Mouse (Mus musculus) hindbrain, embryonic 13.5 days (tissue): ENCODE results near the gene Ednra. TPM values are rescaled to one million over a fixed set of nuclear protein-coding genes. Genes with fewer than 3 reads are reported as not detected.
A peak's percentile ranks its signal among the peaks of the same experiment; 100 is the strongest.

Experiments used
- ATAC-seq: fragments of 200-750 bp; cut with Nextera tagmentation; 2 replicates; pipeline ENCODE4 v1.8.0; 2017; ENCODE audit warnings: moderate TSS enrichment; ENCODE audit not compliant: low FRiP score
- H3K27ac ChIP-seq: fragments of 300-500 bp; sonication (generic); 2 replicates; pipeline ENCODE4 v1.5.1; 2015; ENCODE audit warnings: inconsistent platforms, mild to moderate bottlenecking, moderate library complexity
- H3K27me3 ChIP-seq: fragments of 300-500 bp; sonication (generic); 2 replicates; pipeline ENCODE4 v1.6.1; 2015; ENCODE audit warnings: mild to moderate bottlenecking, inconsistent platforms
- H3K36me3 ChIP-seq: fragments of 300-500 bp; sonication (generic); 2 replicates; pipeline ENCODE4 v1.6.1; 2015; ENCODE audit warnings: mild to moderate bottlenecking, inconsistent platforms
- H3K4me1 ChIP-seq: fragments of 300-500 bp; sonication (generic); replicated peaks from 2 replicates; pipeline ENCODE4 v1.6.1; 2015; ENCODE audit warnings: inconsistent platforms
- H3K4me2 ChIP-seq: fragments of 300-500 bp; sonication (generic); 2 replicates; pipeline ENCODE4 v1.6.1; 2015; ENCODE audit warnings: inconsistent platforms, mild to moderate bottlenecking, moderate library complexity
- H3K4me3 ChIP-seq: fragments of 300-500 bp; sonication (generic); 2 replicates; pipeline ENCODE4 v1.5.1; 2015; ENCODE audit warnings: mild to moderate bottlenecking, inconsistent platforms
- H3K9ac ChIP-seq: fragments of 300-500 bp; sonication (generic); 2 replicates; pipeline ENCODE4 v1.6.1; 2015; ENCODE audit warnings: mild to moderate bottlenecking, inconsistent platforms
- H3K9me3 ChIP-seq: fragments of 300-500 bp; sonication (generic); 2 replicates; pipeline ENCODE4 v1.6.1; 2016; ENCODE audit warnings: inconsistent platforms
- WGBS: fragments of 180-500 bp; shearing (Covaris S2); methylation state at CpG from one replicate; pipeline ENCODE4 v1.1.7; 2015; 5-methylcytosine and 5-hydroxymethylcytosine counted together
- polyA plus RNA-seq: library from polyadenylated mRNA; unstranded; fragments of >200 nt; fragmentation: Nextera tagmentation; extraction: Ambion mirVana; gene quantifications from 2 replicates; pipeline ENCODE4 v1.2.1, GENCODE M21; 2015

Ednra gene
- polyA plus RNA-seq, 1 experiment from 2014 or later = 7.2 TPM

DNA sequence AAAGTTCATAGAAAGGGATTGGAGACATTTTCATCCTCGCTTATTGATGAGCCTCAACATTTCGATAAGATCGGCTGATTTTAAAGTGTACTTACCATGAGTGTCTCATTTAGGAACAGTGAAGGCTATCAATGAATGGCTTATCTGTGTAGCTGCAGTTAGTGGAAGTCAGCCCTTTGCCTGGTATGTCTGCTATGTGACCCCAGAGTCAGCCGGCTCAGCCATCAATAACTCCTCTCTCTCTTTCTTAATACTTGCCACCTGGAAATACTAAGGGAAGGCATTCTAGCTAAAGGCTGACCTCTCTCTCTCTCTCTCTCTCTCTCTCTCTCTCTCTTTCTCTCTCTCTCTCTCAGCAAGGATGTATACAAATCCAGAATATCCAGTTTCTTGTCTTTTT is 52.2 kb downstream of the Ednra start:
- H3K4me1 ChIP-seq = no peaks in the 10 kb centered on the region
- H3K36me3 ChIP-seq = no peaks in the 10 kb centered on the region

DNA sequence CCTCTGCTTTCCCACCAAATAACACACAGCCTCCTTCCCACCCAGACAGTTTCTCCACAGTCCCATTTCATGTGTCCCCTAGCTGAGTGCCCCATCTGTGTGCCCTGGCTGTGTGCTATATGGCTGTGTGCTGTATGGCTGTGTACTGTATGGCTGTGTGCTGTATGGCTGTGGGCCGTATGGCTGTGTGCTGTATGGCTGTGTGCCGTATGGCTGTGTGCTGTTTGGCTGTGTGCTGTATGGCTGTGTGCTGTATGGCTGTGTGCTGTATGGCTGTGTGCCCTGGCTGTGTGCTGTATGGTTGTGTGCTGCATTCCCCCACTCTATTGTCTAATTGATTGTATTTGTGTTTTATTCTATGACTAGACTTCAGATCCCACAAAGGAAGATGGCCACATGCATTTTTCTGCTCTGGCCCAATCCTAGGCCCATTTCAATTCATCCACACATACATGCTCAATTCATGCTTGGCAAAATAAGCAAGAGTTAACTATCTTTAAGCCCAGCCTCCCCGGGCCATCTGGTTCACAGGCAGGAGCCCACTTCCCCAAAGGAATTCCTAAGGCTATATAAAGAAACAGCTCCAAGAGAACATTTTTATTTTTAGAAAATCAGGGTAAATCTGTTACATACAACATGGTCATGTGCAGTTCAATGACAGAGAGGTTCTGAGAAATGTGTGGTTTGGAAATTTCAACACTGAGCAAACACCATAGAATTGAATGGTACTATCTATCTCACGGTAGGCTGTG is 53.5 kb downstream of the Ednra start:
- no peaks in the 10 kb centered on the region for H3K27me3 ChIP-seq

More for the DNA sequence above, 52.2 kb downstream of the Ednra start:
- H3K4me3 ChIP-seq = no peak overlapping the region
- ATAC-seq = no peak
- no peaks in the 10 kb centered on the region for H3K9me3 ChIP-seq
- H3K4me2 ChIP-seq = no peak overlapping the region
- no peak overlapping the region for H3K27ac ChIP-seq
- H3K27me3 ChIP-seq = no peaks in the 10 kb centered on the region
- no peak overlapping the region for H3K9ac ChIP-seq
- 83% methylated on average over 4 of the region's 4 CpGs for WGBS

DNA sequence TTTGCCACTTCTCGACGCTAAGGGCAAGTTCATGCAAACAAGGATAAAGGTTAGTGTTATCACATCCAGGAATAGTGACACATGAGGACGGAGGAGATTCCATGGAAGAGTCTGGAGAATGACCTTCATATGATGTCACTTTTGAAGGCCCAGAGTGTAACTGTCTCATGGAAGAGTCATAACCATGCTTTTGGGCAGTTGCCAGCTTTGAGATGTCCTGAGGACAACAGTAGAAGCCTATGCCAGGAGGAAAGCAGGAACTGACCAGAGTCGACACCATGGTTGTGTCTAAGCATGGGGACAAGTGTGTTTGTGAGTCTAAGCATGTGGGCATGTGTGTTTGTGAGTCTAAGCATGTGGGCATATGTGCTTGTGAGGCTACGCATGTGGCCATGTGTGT is 56.3 kb downstream of the Ednra start:
- H3K9me3 ChIP-seq = no peaks in the 10 kb centered on the region
- H3K4me2 ChIP-seq = no peak overlapping the region
- no peak overlapping the region for H3K9ac ChIP-seq
- 95% methylated on average over 5 of the region's 5 CpGs for WGBS
- no peaks in the 10 kb centered on the region for H3K36me3 ChIP-seq
- no peak for ATAC-seq
- H3K4me3 ChIP-seq = no peak overlapping the region
- no peaks in the 10 kb centered on the region for H3K4me1 ChIP-seq
- H3K27me3 ChIP-seq = no peaks in the 10 kb centered on the region
- H3K27ac ChIP-seq = no peak overlapping the region

More for the DNA sequence above, 53.5 kb downstream of the Ednra start:
- ATAC-seq = no peak
- no peaks in the 10 kb centered on the region for H3K9me3 ChIP-seq
- H3K4me3 ChIP-seq = no peak overlapping the region
- WGBS = 90% methylated on average over 4 of the region's 4 CpGs
- no peak overlapping the region for H3K9ac ChIP-seq
- no peak overlapping the region for H3K27ac ChIP-seq
- no peak overlapping the region for H3K4me2 ChIP-seq
- H3K36me3 ChIP-seq = no peaks in the 10 kb centered on the region
- no peaks in the 10 kb centered on the region for H3K4me1 ChIP-seq

DNA sequence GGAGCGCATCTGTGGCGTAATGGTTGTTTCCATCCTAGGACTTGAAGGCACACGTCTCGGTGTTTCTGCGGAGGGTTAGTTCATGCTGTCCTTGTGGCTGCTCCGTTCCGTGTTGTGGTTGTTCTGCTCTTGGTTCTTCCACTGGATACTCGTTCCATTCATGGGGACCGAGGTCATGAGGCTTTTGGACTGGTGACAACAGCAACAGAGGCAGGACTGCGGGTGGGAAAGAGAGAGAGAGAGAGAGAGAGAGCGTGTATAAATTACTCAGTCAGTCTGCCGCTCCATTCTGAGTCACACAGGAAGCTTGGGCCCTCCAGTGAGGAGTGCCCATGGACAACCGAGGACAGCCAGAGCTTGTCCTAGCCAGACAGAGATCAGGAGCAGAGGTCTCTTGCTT is 59.4 kb downstream of the Ednra start:
- H3K27me3 ChIP-seq = no peaks in the 10 kb centered on the region
- no peak overlapping the region for H3K4me2 ChIP-seq
- H3K27ac ChIP-seq = no peak overlapping the region
- no peaks in the 10 kb centered on the region for H3K9me3 ChIP-seq
- H3K9ac ChIP-seq = no peak overlapping the region
- H3K36me3 ChIP-seq = no peaks in the 10 kb centered on the region
- 95% methylated on average over 13 of the region's 13 CpGs for WGBS
- no peak for ATAC-seq
- H3K4me1 ChIP-seq = no peaks in the 10 kb centered on the region
- no peak overlapping the region for H3K4me3 ChIP-seq

DNA sequence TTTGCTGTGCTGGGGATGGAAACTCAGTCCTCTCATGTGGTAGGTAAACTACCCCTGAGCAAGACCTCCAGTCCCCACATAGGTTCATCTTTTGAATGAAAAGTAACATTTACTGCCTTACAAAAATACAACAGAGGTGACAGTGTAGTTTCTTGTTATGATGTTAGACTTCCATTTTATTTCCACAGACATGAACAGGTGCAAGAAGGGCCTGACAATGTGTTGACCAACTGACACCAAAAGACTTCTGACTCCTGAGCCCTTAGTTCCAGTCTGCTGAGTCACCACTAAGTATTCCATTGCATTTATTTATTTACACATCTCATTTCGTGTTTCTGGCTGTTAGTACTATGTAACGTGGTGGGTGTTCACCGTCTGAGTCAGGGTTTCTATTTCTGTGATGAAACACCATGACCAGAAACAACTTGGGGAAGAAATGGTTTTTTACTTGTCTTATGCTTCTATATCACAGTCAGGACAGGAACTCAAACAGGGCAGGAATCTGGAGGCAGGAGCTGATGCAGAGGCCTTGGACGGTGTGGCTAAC is 64.7 kb downstream of the Ednra start:
- H3K27ac ChIP-seq = no peak overlapping the region
- no peaks in the 10 kb centered on the region for H3K9me3 ChIP-seq
- WGBS = 79% methylated on average over 4 of the region's 4 CpGs
- H3K4me2 ChIP-seq = no peak overlapping the region
- no peak for ATAC-seq
- H3K9ac ChIP-seq = no peak overlapping the region
- H3K4me3 ChIP-seq = no peak overlapping the region
- no peaks in the 10 kb centered on the region for H3K36me3 ChIP-seq
- no peaks in the 10 kb centered on the region for H3K4me1 ChIP-seq
- H3K27me3 ChIP-seq = no peaks in the 10 kb centered on the region

DNA sequence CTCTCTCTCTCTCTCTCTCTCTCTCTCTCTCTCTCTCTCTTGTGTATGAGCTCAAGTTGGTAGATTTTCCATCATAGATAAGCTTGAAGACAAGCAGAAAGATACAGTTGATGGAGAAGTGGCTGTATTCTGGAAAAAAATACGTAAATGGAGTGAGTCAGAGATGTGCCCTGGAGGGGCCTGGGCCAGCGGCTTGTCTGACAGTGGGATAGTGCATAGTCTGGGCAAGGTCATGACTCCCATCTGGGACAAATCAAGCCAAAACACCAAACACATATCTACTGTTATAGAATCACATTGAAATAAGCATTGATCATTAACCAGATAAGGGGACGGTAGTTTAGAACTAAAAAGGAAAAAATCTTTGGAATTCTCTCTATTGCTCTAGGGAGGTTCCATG is 65.9 kb downstream of the Ednra start:
- no peak overlapping the region for H3K4me2 ChIP-seq
- H3K4me3 ChIP-seq = no peak overlapping the region
- H3K27ac ChIP-seq = no peak overlapping the region
- no peaks in the 10 kb centered on the region for H3K4me1 ChIP-seq
- no peak for ATAC-seq
- H3K9ac ChIP-seq = no peak overlapping the region
- no peaks in the 10 kb centered on the region for H3K36me3 ChIP-seq
- 81% methylated on average over 3 of the region's 3 CpGs for WGBS
- no peaks in the 10 kb centered on the region for H3K27me3 ChIP-seq
- H3K9me3 ChIP-seq = no peaks in the 10 kb centered on the region

DNA sequence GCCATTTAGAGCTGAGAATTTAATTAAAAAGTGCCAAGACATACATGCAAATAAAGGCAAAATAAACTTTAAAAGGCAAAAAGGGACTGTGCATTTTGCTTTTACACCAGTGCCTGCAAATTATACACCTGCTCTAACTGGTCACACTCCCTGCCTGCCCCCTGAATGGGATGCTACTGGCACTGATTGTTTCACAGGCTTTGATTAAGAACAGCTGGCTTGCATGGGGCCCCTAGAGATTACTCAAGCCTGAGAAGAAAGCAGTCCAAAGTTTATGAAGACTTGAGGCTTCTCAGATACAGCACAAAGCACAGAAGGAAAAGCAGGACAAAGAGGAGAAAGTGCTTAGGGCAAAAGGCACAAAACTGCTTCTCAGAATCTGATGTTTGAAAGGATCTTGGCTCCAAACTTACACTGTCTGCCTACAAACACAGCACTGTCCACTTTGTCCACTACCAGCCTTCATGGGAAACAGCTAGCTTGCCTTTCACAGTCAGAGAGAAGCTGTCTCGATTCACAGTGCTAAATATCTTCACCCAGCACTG is 73.5 kb downstream of the Ednra start:
- ATAC-seq = no peak
- no peak overlapping the region for H3K9ac ChIP-seq
- H3K9me3 ChIP-seq = no peaks in the 10 kb centered on the region
- no peak overlapping the region for H3K4me3 ChIP-seq
- peak overlapping the region; percentile 18; the same call in 1 of the 2 replicates for H3K27ac ChIP-seq
- 64% methylated on average over 1 of the region's 1 CpGs for WGBS
- no peaks in the 10 kb centered on the region for H3K4me1 ChIP-seq
- H3K4me2 ChIP-seq = no peak overlapping the region
- no peaks in the 10 kb centered on the region for H3K36me3 ChIP-seq
- H3K27me3 ChIP-seq = no peaks in the 10 kb centered on the region

DNA sequence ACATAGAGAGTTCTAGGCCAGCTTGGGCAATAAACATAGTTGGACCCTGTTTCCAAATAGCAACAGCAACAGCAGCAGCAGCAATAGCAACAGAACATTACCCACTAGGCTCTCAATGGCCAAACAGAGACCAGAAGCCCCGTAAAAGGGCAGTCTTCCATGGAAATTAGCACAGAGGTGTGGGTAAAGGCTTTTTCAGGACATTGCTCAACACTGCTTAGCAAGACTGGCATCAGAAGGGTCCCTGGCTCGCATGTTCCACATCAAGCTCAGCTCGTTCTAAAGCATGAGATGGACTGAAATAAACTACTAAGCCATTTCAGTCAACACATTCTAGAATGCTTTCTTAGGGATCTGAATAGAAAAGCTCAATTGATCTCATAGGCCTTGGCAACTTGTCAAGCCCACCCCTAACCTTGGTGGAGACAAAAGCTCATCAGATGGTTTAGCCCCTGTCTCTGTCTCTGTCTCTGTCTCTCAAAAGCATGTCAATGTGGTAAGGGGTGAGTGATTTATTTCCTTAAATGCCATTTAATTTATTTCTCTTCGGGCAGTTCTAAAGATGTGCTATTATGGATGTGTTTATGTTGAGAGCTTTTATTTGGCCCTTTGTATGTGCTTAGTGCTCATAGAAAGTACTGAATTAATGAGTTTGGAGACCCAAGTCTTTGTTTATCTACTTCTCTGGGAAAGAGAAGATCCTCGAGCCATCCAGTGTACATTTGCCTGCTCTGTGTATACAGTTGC is 84.0 kb downstream of the Ednra start:
- Histone ChIP-seq H3K9ac (no peak overlapping the region), H3K27ac (no peak overlapping the region), H3K4me1 (no peaks in the 10 kb centered on the region), H3K27me3 (no peaks in the 10 kb centered on the region), H3K4me2 (no peak overlapping the region), H3K4me3 (no peak overlapping the region), H3K36me3 (no peaks in the 10 kb centered on the region), H3K9me3 (no peaks in the 10 kb centered on the region)
- no peak for ATAC-seq
- 59% methylated on average over 5 of the region's 5 CpGs for WGBS

DNA sequence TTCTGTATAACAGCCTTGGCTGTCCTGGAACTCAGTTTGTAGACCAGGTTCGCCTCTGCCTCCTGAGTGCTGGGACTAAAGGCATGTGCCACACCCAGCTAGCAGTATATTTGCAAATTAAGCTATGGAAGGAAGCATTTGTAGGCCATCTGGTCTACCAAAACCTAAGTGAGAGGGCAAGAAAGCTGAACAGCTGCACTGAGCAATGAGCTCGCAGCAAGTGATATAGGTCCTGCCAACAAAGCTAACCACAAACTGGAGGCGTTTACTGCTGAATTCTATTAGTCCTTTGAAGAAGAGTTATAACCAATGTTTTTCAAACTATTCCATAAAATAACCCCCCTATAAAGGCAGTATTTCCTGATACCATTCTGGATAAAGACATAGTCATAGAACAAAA is 86.7 kb downstream of the Ednra start:
- no peak overlapping the region for H3K9ac ChIP-seq
- H3K9me3 ChIP-seq = no peaks in the 10 kb centered on the region
- no peak for ATAC-seq
- H3K27me3 ChIP-seq = no peaks in the 10 kb centered on the region
- H3K36me3 ChIP-seq = no peaks in the 10 kb centered on the region
- H3K27ac ChIP-seq = no peak overlapping the region
- no peak overlapping the region for H3K4me2 ChIP-seq
- no peaks in the 10 kb centered on the region for H3K4me1 ChIP-seq
- no peak overlapping the region for H3K4me3 ChIP-seq
- WGBS = 89% methylated on average over 3 of the region's 3 CpGs

DNA sequence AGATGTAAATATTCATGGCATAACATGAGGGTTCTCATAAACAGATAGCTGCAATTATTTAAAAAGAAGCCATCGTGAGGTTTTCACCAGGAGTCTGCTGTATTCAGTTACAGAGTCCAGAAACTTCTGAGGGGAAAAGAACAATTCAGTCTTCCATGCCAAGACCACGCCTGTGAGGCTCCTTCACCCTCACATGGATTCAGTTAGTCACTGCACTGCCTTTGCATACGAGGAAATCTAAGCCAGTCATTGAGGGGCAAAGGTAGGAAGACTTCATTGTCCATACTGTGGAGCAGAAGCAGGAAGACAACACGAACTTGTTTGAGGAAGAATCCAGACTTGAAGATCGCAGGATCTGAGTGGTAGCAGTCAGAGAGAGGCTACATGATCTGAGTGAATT is 90.2 kb downstream of the Ednra start:
- Histone ChIP-seq H3K27me3 (no peaks in the 10 kb centered on the region), H3K4me1 (no peaks in the 10 kb centered on the region), H3K36me3 (no peaks in the 10 kb centered on the region), H3K4me3 (no peak overlapping the region), H3K9me3 (no peaks in the 10 kb centered on the region), H3K4me2 (no peak overlapping the region), H3K9ac (no peak overlapping the region), H3K27ac (no peak overlapping the region)
- ATAC-seq = no peak
- 78% methylated on average over 5 of the region's 5 CpGs for WGBS

DNA sequence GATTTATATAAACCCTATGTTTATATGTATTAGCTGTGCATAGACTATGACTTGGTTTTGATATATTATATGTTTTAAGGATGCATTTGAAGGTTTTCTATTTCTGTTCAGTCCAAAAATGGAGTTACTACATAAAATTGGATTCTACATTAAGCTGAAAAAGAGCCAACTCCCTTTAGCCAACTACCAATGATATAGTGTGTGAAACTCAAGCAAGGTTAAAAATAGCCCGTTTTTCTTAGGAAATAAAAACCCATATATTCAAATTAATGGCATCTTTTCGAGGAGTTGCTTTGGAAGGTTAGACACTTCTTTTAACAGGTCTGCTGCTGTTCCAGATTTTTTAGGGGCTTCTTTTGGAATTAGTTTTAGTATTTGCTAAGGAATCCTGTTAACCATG is 91.1 kb downstream of the Ednra start:
- Histone ChIP-seq H3K4me1 (no peaks in the 10 kb centered on the region), H3K4me2 (no peak overlapping the region), H3K9ac (no peak overlapping the region), H3K9me3 (no peaks in the 10 kb centered on the region), H3K27me3 (no peaks in the 10 kb centered on the region), H3K4me3 (no peak overlapping the region), H3K36me3 (no peaks in the 10 kb centered on the region), H3K27ac (no peak overlapping the region)
- WGBS = 84% methylated on average over 2 of the region's 2 CpGs
- no peak for ATAC-seq

DNA sequence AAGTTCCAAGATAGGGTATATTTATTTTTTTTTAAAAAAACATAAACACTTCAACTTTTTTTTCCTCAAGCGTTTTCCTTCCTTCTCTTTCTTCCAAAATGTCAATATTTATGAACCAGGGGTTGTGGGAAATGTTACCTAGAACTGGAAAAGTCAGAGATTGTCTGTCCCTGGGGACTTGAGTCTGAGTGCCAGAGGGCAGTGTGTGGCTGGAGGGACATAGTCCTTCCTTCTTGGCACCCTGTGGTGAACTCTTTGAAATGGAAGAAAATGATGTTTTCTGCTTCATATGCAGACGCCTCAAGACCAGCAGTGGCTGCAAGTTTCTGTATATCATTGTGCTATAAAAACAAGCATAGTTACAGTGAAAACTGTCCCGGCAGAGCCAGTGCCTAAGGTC is 93.6 kb downstream of the Ednra start:
- 36% methylated on average over 3 of the region's 3 CpGs for WGBS
- no peak for ATAC-seq
- Histone ChIP-seq H3K27ac (no peak overlapping the region), H3K9me3 (no peaks in the 10 kb centered on the region), H3K4me3 (no peak overlapping the region), H3K4me1 (no peaks in the 10 kb centered on the region), H3K4me2 (no peak overlapping the region), H3K9ac (no peak overlapping the region), H3K36me3 (no peaks in the 10 kb centered on the region), H3K27me3 (no peaks in the 10 kb centered on the region)
